12 mouse cellular contexts compared by ENCODE assay signal in the genomic region with DNA sequence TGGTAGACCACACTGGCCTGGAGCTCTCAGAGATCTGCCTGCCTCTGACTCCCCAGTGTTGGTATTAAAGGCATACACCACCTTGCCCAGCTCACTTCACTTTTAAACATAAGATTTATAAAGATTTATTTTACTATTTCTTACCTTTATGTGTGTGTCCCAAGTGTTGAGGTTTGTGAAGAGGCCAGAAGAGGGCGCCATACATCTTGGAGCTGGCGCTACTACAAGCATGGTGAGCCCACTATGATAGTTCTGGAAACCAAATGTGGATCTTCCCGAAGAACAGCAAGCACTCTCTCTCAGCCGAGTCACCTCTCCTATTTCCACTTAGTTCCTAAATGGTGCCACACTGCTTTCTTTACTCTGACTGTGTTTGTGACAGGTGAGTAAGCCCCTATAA. TPM values are rescaled to one million over a fixed set of nuclear protein-coding genes. Genes with fewer than 3 reads are reported as not detected.
A peak's percentile ranks its signal among the peaks of the same experiment; 100 is the strongest.
DNase-seq lines count a peak whose midpoint lies in the region; TF ChIP-seq lines count a peak whose summit lies in the region.
"Had no signal": no experiment of that assay in that cellular context is flagged by ENCODE, and none has a peak within 500 bp of the region (broad histone marks: within the 10 kb centered on the region; RNA-seq: fewer than 3 reads in every experiment).

No protein-coding gene starts in this region.

- peak; percentile 46 for TF ChIP-seq CTCF in kidney, adult 2 months (conservative IDR thresholded peaks at IDR 0.05; ENCODE audit: insufficient read depth, insufficient read length, low read depth, low read length)
- peak; percentile 41; the same call in 1 of the 2 replicates for TF ChIP-seq CTCF in brain, embryonic 14.5 days (IDR thresholded peaks at IDR 0.05; ENCODE audit: borderline replicate concordance, extremely low read depth, insufficient read depth, insufficient read length)

- WGBS in kidney, adult 2 months: 55% methylated on average over 4 of the region's 4 CpGs

- no peaks in the 10 kb centered on the region for H3K27me3 ChIP-seq in kidney, adult 2 months (replicated peaks; ENCODE audit: control insufficient read depth, insufficient read depth, low read length)

- no peak overlapping the region for H3K27ac ChIP-seq in kidney, adult 2 months (ENCODE audit: insufficient read depth, low read depth, low read length)
- H3K27ac ChIP-seq: hindbrain, embryonic 12.5 days; midbrain, embryonic 15.5 days had no signal

- no peaks in the 10 kb centered on the region for H3K36me3 ChIP-seq in kidney, adult 2 months (ENCODE audit: control insufficient read depth, insufficient read depth, low read length)
- H3K36me3 ChIP-seq: hindbrain, embryonic 12.5 days; midbrain, embryonic 15.5 days had no signal

- H3K4me1 ChIP-seq in kidney, adult 2 months (ENCODE audit: control insufficient read depth, insufficient read depth, low read length): peaks cover 5% of the 10 kb centered on the region; the same call in 1 of the 2 replicates
- H3K4me1 ChIP-seq: midbrain, embryonic 15.5 days had no signal

- H3K4me3 ChIP-seq in kidney, adult 2 months (ENCODE audit: insufficient read depth, low read depth, low read length): no peak overlapping the region
- H3K4me3 ChIP-seq: hindbrain, embryonic 12.5 days; midbrain, embryonic 15.5 days had no signal

- DNase-seq in kidney, adult 2 months: peak; percentile 16
- DNase-seq in kidney, adult 18-20 months: no peak
- peak; percentile 43 for DNase-seq in right cerebral cortex, postnatal 4 days
- DNase-seq in right cerebral cortex, postnatal 10 days (ENCODE audit: low spot score in 2 of 2): no peak
- peak; percentile 30 for DNase-seq in brain, embryonic 14.5 days (ENCODE audit: low read depth)
- peak; percentile 40 for DNase-seq in thymus, postnatal 25 days
- no peak for DNase-seq in Muller cell, postnatal 12 days (ENCODE audit: inconsistent ontology term)
- DNase-seq in gastrocnemius, adult 18-20 months (ENCODE audit: low spot score): no peak

- no peak for TF ChIP-seq POLR2A in kidney, adult 2 months (IDR thresholded peaks at IDR 0.05; ENCODE audit: low read depth, low read length)
- TF ChIP-seq POLR2A in brain, embryonic 14.5 days (IDR thresholded peaks at IDR 0.05; ENCODE audit: borderline replicate concordance, extremely low read depth, insufficient read depth, insufficient read length, poor library complexity, severe bottlenecking): no peak

RNA-seq across cellular contexts. Expression of a gene that starts 12.3 kb away (rescaled TPM):
- 0.10 TPM in 1 of 2 replicates, not detected in the other for polyA plus RNA-seq in kidney, adult 2 months (2012; rRNA removed)
- not detected in 2 replicates for polyA plus RNA-seq in brain, embryonic 14.5 days (2012; rRNA removed)
- total RNA-seq in gastrocnemius, adult 18-20 months (2021): not detected
- total RNA-seq: left cerebral cortex, postnatal 36 days had no signal
- polyA plus RNA-seq: embryonic facial prominence, embryonic 11.5 days; hindbrain, embryonic 12.5 days; midbrain, embryonic 15.5 days had no signal

RNA-seq across cellular contexts. Expression of a gene that starts 23.7 kb away (rescaled TPM):
- polyA plus RNA-seq in kidney, adult 2 months (2012; rRNA removed): 1.9 and 26.0 TPM in 2 replicates
- polyA plus RNA-seq in brain, embryonic 14.5 days (2012; rRNA removed): 0.83 and 0.92 TPM in 2 replicates
- 1,000 to 10,000 TPM; 2,008 to 2,153 TPM for total RNA-seq in gastrocnemius, adult 18-20 months (2021)

Comparison
In these comparisons a context has a peak if more than half of its experiments do, and no peak if none do; other contexts are left out.
1. DNase-seq: peak in kidney, adult 2 months (single experiment), right cerebral cortex, postnatal 4 days (single experiment), brain, embryonic 14.5 days (single experiment) and thymus, postnatal 25 days (single experiment); none in kidney, adult 18-20 months (single experiment), right cerebral cortex, postnatal 10 days (0 of 2), Muller cell, postnatal 12 days (single experiment) and gastrocnemius, adult 18-20 months (single experiment).